Mouse (Mus musculus) testis, adult 2 months (tissue): ENCODE measurements around the gene Insig1.

ENCODE experiments used
- CTCF ChIP-seq: fragments of 200-500 bp; IDR thresholded peaks from 2 replicates; pipeline ENCODE4 v1.5.1; 2012; ENCODE audit warnings: low read depth, mild to moderate bottlenecking, inconsistent platforms, low read length, moderate library complexity; ENCODE audit not compliant: control insufficient read depth, insufficient read depth, insufficient replicate concordance
- POLR2A ChIP-seq: fragments of 200-500 bp; IDR thresholded peaks from 2 replicates; pipeline ENCODE4 v1.6.1; 2012; ENCODE audit warnings: low read depth, mild to moderate bottlenecking, inconsistent platforms, low read length, moderate library complexity; ENCODE audit not compliant: control insufficient read depth

DNA sequence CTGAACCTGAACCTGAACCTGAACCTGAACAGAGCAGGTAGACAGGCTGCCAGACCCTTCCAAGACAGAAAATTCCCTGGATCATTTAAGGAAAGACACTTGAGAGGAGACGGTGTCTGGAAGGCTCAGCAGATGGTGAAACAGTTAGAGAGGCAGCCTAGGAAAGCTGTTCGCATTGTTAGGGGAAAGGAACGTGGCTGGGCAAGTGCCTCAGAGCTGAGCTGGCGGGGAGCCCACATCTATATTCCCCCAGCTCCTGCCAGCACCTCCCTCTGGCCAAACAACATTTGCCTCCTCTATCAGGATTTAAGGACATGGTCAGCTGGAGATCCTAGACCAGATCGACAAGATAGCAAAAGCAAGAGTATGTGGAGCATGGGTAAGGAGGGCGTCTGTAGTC lies 10.2 kb upstream of the Insig1 start:
- TF ChIP-seq POLR2A (no peak), CTCF (no peak)
